Comparison of ENCODE assay signal across 1 mouse cellular context in genomic region chr9:121710584-121710975, GRCm38 (mm10).
TF ChIP-seq lines count a peak whose summit lies in the region.

No protein-coding gene starts in this region.

TF ChIP-seq in CH12.LX, 34 proteins besides CTCF, POLR2A, EP300 and RAD21 (continued from another document):
- TF ChIP-seq NRF1 (IDR thresholded peaks at IDR 0.05; ENCODE audit: low read depth, low read length) = no peak
TF ChIP-seq in CH12.LX: peak in this region for 0.
